15 mouse cellular contexts compared by ENCODE assay signal in the genomic region with DNA sequence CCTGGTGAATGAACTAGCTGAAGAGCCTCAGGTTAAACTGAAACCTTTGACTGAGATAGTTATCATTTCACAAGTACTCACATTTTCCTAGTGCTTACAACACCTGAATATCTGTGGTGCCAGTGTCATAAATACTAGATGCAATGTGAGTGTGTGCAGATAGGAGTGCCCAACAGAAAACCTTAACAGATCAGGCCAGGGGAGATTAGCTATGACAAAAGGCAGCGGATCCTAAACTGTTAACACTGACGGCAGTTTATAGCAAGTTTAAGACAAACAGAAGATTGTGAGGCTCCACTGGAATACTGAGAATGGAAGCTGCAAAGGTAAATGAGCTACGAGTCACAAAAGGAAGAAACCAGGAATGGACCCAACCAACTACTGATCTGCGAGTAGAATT. TPM values are rescaled to one million over a fixed set of nuclear protein-coding genes. Genes with fewer than 3 reads are reported as not detected.
A peak's percentile ranks its signal among the peaks of the same experiment; 100 is the strongest.
DNase-seq lines count a peak whose midpoint lies in the region; ATAC-seq lines count a peak whose summit lies in the region.
"Had no signal": no experiment of that assay in that cellular context is flagged by ENCODE, and none has a peak within 500 bp of the region (broad histone marks: within the 10 kb centered on the region; RNA-seq: fewer than 3 reads in every experiment).

No protein-coding gene starts in this region.

- 39% methylated on average over 4 of the region's 4 CpGs for WGBS in heart, embryonic 12.5 days
- WGBS in midbrain, embryonic 11.5 days = 80% methylated on average over 4 of the region's 4 CpGs
- WGBS in midbrain, embryonic 10.5 days = 84% methylated on average over 4 of the region's 4 CpGs
- 36% methylated on average over 4 of the region's 4 CpGs for WGBS in liver, embryonic 12.5 days (ENCODE audit: insufficient replicate concordance)

- H3K27ac ChIP-seq in heart, embryonic 12.5 days (ENCODE audit: poor library complexity, severe bottlenecking) = peak overlapping the region; percentile 47; the same call in 1 of the 2 replicates
- no peak overlapping the region for H3K27ac ChIP-seq in midbrain, embryonic 11.5 days (ENCODE audit: low read depth, low read length)
- no peak overlapping the region for H3K27ac ChIP-seq in midbrain, embryonic 10.5 days (replicated peaks)
- peak overlapping the region; percentile 48 for H3K27ac ChIP-seq in liver, embryonic 12.5 days
- H3K27ac ChIP-seq: forebrain, embryonic 12.5 days; kidney, postnatal 0 days had no signal

- no peak for ATAC-seq in heart, embryonic 12.5 days (ENCODE audit: insufficient number of reproducible peaks, low FRiP score)
- no peak for ATAC-seq in midbrain, embryonic 11.5 days (ENCODE audit: low FRiP score)
- ATAC-seq in liver, embryonic 12.5 days = peak; percentile 48; the same call in 1 of the 2 replicates
- ATAC-seq: activated CD4-positive, CD25-positive, alpha-beta regulatory T cell, adult 4 months had no signal

- H3K4me1 ChIP-seq in heart, embryonic 12.5 days (replicated peaks) = peaks cover 47% of the 10 kb centered on the region
- peaks cover 22% of the 10 kb centered on the region for H3K4me1 ChIP-seq in midbrain, embryonic 11.5 days (ENCODE audit: control insufficient read depth, insufficient read depth, low read length)
- H3K4me1 ChIP-seq in midbrain, embryonic 10.5 days = peaks cover 37% of the 10 kb centered on the region
- peaks cover 76% of the 10 kb centered on the region for H3K4me1 ChIP-seq in liver, embryonic 12.5 days

- H3K9ac ChIP-seq in heart, embryonic 12.5 days = peak overlapping the region; percentile 56
- no peak overlapping the region for H3K9ac ChIP-seq in midbrain, embryonic 11.5 days (ENCODE audit: low read length)
- H3K9ac ChIP-seq in liver, embryonic 12.5 days = peak overlapping the region; percentile 31; the same call in 1 of the 2 replicates
- H3K9ac ChIP-seq: forebrain, embryonic 12.5 days had no signal

- no peak overlapping the region for H3K4me3 ChIP-seq in heart, embryonic 12.5 days
- H3K4me3 ChIP-seq in midbrain, embryonic 11.5 days (ENCODE audit: low read depth, low read length) = no peak overlapping the region
- no peak overlapping the region for H3K4me3 ChIP-seq in midbrain, embryonic 10.5 days
- H3K4me3 ChIP-seq in liver, embryonic 12.5 days = no peak overlapping the region
- H3K4me3 ChIP-seq: forebrain, embryonic 12.5 days had no signal

- no peaks in the 10 kb centered on the region for H3K9me3 ChIP-seq in heart, embryonic 12.5 days (replicated peaks)
- no peaks in the 10 kb centered on the region for H3K9me3 ChIP-seq in midbrain, embryonic 11.5 days (ENCODE audit: control insufficient read depth, low read length)
- H3K9me3 ChIP-seq in midbrain, embryonic 10.5 days (replicated peaks) = no peaks in the 10 kb centered on the region
- no peaks in the 10 kb centered on the region for H3K9me3 ChIP-seq in liver, embryonic 12.5 days (replicated peaks)
- H3K9me3 ChIP-seq: forebrain, embryonic 12.5 days had no signal

- no peaks in the 10 kb centered on the region for H3K27me3 ChIP-seq in heart, embryonic 12.5 days (replicated peaks)
- H3K27me3 ChIP-seq in midbrain, embryonic 11.5 days (ENCODE audit: control insufficient read depth, insufficient read depth, low read length) = no peaks in the 10 kb centered on the region
- no peaks in the 10 kb centered on the region for H3K27me3 ChIP-seq in midbrain, embryonic 10.5 days (ENCODE audit: low read depth, poor library complexity, severe bottlenecking)
- H3K27me3 ChIP-seq in liver, embryonic 12.5 days (replicated peaks) = no peaks in the 10 kb centered on the region
- H3K27me3 ChIP-seq: forebrain, embryonic 12.5 days had no signal

- peak overlapping the region; percentile 44 for H3K4me2 ChIP-seq in heart, embryonic 12.5 days
- H3K4me2 ChIP-seq in midbrain, embryonic 11.5 days = no peak overlapping the region
- peak overlapping the region; percentile 36 for H3K4me2 ChIP-seq in liver, embryonic 12.5 days
- H3K4me2 ChIP-seq: forebrain, embryonic 12.5 days had no signal

- no peak for DNase-seq in heart, adult 9 months (ENCODE audit: low spot score in 2 of 2)
- peak; percentile 82 for DNase-seq in midbrain, embryonic 11.5 days (ENCODE audit: low spot score, missing footprints)
- DNase-seq in midbrain, embryonic 10.5 days (ENCODE audit: low spot score) = no peak
- DNase-seq in urinary bladder, adult 18-20 months (ENCODE audit: low spot score in 2 of 2) = no peak
- DNase-seq in lung, postnatal 14 days = no peak
- DNase-seq: adrenal gland, postnatal 25 days; cerebellum, adult 8-10 months; lung, postnatal 10 days; midbrain, embryonic 14.5 days; thymus, postnatal 36 days had no signal

- peaks cover 4% of the 10 kb centered on the region; the same call in 1 of the 2 replicates for H3K36me3 ChIP-seq in heart, embryonic 12.5 days
- H3K36me3 ChIP-seq in midbrain, embryonic 11.5 days (ENCODE audit: control insufficient read depth, insufficient read depth, low read length) = no peaks in the 10 kb centered on the region
- H3K36me3 ChIP-seq in midbrain, embryonic 10.5 days = peaks cover 19% of the 10 kb centered on the region
- peaks cover 7% of the 10 kb centered on the region; the same call in 1 of the 2 replicates for H3K36me3 ChIP-seq in liver, embryonic 12.5 days

RNA-seq across cellular contexts. Expression of gene 4921524J17Rik, which starts 5.6 kb away (rescaled TPM):
- 69.5 and 73.4 TPM in 2 replicates for polyA plus RNA-seq in heart, embryonic 12.5 days (2016; fragmentation: Nextera tagmentation; extraction: Ambion mirVana)
- 43.8 and 48.9 TPM in 2 replicates for polyA plus RNA-seq in midbrain, embryonic 11.5 days (2014; fragmentation: Nextera tagmentation; extraction: Ambion mirVana)
- 37.8 and 37.9 TPM in 2 replicates for polyA plus RNA-seq in midbrain, embryonic 10.5 days (2016; fragmentation: Nextera tagmentation; extraction: Ambion mirVana)
- 23.8 and 25.3 TPM in 2 replicates for polyA plus RNA-seq in liver, embryonic 12.5 days (2016; fragmentation: Nextera tagmentation; extraction: Ambion mirVana)

RNA-seq across cellular contexts. Expression of gene Mylk3, which starts 40.9 kb away (rescaled TPM):
- polyA plus RNA-seq in heart, embryonic 12.5 days (2016; fragmentation: Nextera tagmentation; extraction: Ambion mirVana) = 211 and 224 TPM in 2 replicates
- polyA plus RNA-seq in midbrain, embryonic 11.5 days (2014; fragmentation: Nextera tagmentation; extraction: Ambion mirVana) = 1.7 and 2.1 TPM in 2 replicates
- polyA plus RNA-seq in midbrain, embryonic 10.5 days (2016; fragmentation: Nextera tagmentation; extraction: Ambion mirVana) = 0.37 and 0.87 TPM in 2 replicates
- polyA plus RNA-seq in liver, embryonic 12.5 days (2016; fragmentation: Nextera tagmentation; extraction: Ambion mirVana) = 40.7 and 42.5 TPM in 2 replicates
- polyA plus RNA-seq: activated CD4-positive, CD25-positive, alpha-beta regulatory T cell, adult 4 months had no signal

Comparison
In these comparisons a context has a peak if more than half of its experiments do, and no peak if none do; other contexts are left out.
1. H3K27ac ChIP-seq: peak in heart, embryonic 12.5 days (single experiment) and liver, embryonic 12.5 days (single experiment); none in midbrain, embryonic 11.5 days (single experiment) and midbrain, embryonic 10.5 days (single experiment).
2. RNA of gene Mylk3, which starts 40.9 kb away (polyA plus RNA-seq): 211 to 224 TPM in heart, embryonic 12.5 days and 40.7 to 42.5 TPM in liver, embryonic 12.5 days; 1.7 to 2.1 TPM in midbrain, embryonic 11.5 days and 0.37 to 0.87 TPM in midbrain, embryonic 10.5 days; every median in the first group is over 10 times any median in the second.